Mouse (Mus musculus) neural tube, embryonic 14.5 days (tissue): ENCODE results near the gene Gabrd. TPM values are rescaled to one million over a fixed set of nuclear protein-coding genes. Genes with fewer than 3 reads are reported as not detected.
A peak's percentile ranks its signal among the peaks of the same experiment; 100 is the strongest.

Source experiments
- ATAC-seq: fragments of 200-750 bp; cut with Nextera tagmentation; 2 replicates; pipeline ENCODE4 v1.8.0; 2017; ENCODE audit warnings: low read depth, mild to moderate bottlenecking, moderate TSS enrichment, moderate library complexity
- H3K27ac ChIP-seq: fragments of 300-500 bp; sonication (generic); 2 replicates; pipeline ENCODE4 v1.5.1; 2014; ENCODE audit warnings: low read depth, mild to moderate bottlenecking, control low read depth, low read length, moderate library complexity, mixed read lengths
- H3K27me3 ChIP-seq: fragments of 300-500 bp; sonication (generic); 2 replicates; pipeline ENCODE4 v1.6.1; 2014; ENCODE audit warnings: low read length; ENCODE audit not compliant: control insufficient read depth, insufficient read depth
- H3K36me3 ChIP-seq: fragments of 300-500 bp; sonication (generic); 2 replicates; pipeline ENCODE4 v1.6.1; 2014; ENCODE audit warnings: low read length, mixed read lengths; ENCODE audit not compliant: control insufficient read depth, insufficient read depth
- H3K4me1 ChIP-seq: fragments of 300-500 bp; sonication (generic); 2 replicates; pipeline ENCODE4 v1.6.1; 2014; ENCODE audit warnings: low read length; ENCODE audit not compliant: control insufficient read depth, insufficient read depth
- H3K4me2 ChIP-seq: fragments of 300-500 bp; sonication (generic); 2 replicates; pipeline ENCODE4 v1.6.1; 2014; ENCODE audit warnings: mild to moderate bottlenecking, low read depth, low read length, control low read depth
- H3K4me3 ChIP-seq: fragments of 300-500 bp; sonication (generic); 2 replicates; pipeline ENCODE4 v1.5.1; 2014; ENCODE audit warnings: low read depth, low read length, control low read depth, mixed read lengths
- H3K9ac ChIP-seq: fragments of 300-500 bp; sonication (generic); replicated peaks from 2 replicates; pipeline ENCODE4 v1.6.1; 2014; ENCODE audit warnings: low read depth, mild to moderate bottlenecking, control low read depth, low read length, mixed read lengths
- H3K9me3 ChIP-seq: fragments of 300-500 bp; sonication (generic); 2 replicates; pipeline ENCODE4 v1.6.1; 2016; ENCODE audit warnings: low read length; ENCODE audit not compliant: control insufficient read depth
- WGBS: fragments of 180-500 bp; shearing (Covaris S2); extraction: QIAGEN DNeasy Blood & Tissue Kit; methylation state at CpG from one replicate; pipeline ENCODE4 v1.1.7; 2014; 5-methylcytosine and 5-hydroxymethylcytosine counted together
- polyA plus RNA-seq: library from polyadenylated mRNA; unstranded; fragments of >200 nt; fragmentation: Nextera tagmentation; extraction: Ambion mirVana; gene quantifications from 2 replicates; pipeline ENCODE4 v1.2.1, GENCODE M21; 2014

The Gabrd gene
- polyA plus RNA-seq, 1 experiment from 2014 or later, result 0.13 TPM

DNA sequence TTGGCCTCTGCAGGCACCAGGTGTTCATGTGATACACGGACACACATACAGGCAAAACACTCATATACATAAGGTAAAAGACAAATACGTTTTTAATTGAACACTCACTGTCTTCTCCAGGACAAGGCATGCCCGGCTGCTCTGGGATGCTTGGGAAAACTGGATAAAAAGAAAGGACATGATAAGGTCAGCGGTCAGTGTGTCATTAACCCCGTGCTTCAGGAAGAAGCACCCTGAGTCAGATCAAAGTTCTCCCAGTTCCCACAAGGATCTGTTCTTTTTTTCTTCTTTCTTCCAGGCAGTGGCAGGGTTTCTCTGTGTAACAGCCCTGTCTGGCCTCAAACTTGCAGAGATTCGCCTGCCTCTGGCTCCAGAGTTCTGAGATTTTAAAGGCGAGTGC, 43.4 kb downstream of the Gabrd start:
- no peak overlapping the region for H3K4me2 ChIP-seq
- H3K4me3 ChIP-seq, result no peak overlapping the region
- H3K27ac ChIP-seq, result no peak overlapping the region
- WGBS, result 78% methylated on average over 7 of the region's 7 CpGs
- H3K27me3 ChIP-seq, result peaks cover 10% of the 10 kb centered on the region; the same call in 1 of the 2 replicates
- no peaks in the 10 kb centered on the region for H3K36me3 ChIP-seq
- H3K9me3 ChIP-seq, result no peaks in the 10 kb centered on the region
- ATAC-seq, result no peak
- H3K4me1 ChIP-seq, result no peaks in the 10 kb centered on the region
- H3K9ac ChIP-seq, result no peak overlapping the region

DNA sequence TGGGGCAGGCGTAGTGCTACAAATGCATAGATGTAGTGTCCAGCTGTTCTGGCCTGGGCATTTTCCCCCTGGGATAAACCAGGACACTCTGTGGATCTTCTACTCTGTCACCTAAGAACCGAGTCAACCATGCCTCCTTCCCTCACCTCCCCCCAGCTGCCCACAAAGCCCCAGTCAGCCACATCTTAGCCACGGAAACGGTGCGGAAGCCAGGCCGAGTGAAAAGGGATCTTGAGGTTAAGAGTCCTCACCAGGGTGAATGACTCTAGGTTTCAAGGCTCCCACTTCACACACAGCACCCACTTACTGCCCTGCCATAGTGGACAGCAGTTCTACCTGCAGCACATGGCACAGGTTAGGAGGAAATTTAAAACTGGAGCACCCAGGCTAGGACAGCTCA, 43.9 kb downstream of the Gabrd start:
- H3K4me2 ChIP-seq, result no peak overlapping the region
- ATAC-seq, result no peak
- WGBS, result 92% methylated on average over 6 of the region's 6 CpGs

DNA sequence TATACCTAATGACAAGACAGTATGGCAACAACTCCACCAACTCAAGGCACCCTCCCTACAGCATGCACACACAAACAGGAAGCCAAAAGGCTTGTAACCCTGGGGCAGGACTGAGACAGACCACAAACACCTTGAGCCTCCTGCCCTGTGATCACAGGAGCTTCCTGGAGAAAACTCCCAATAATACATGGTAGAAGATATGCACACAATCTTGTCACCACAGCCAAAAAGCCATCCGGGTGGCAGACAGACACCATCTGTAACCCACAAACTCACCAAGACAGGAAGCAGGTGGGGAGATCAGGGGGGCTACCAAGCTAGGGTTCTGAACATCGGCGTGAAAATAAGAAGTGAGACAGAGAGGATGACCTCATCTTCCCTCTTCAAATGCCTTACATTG, 45.3 kb downstream of the Gabrd start:
- WGBS, result 91% methylated on average over 3 of the region's 3 CpGs
- Histone ChIP-seq H3K27me3 (no peaks in the 10 kb centered on the region), H3K4me2 (no peak overlapping the region), H3K4me1 (no peaks in the 10 kb centered on the region), H3K4me3 (no peak overlapping the region), H3K27ac (no peak overlapping the region), H3K9me3 (no peaks in the 10 kb centered on the region), H3K36me3 (no peaks in the 10 kb centered on the region), H3K9ac (no peak overlapping the region)
- ATAC-seq, result no peak

More for the DNA sequence above, 43.9 kb downstream of the Gabrd start:
- Histone ChIP-seq H3K4me1 (no peaks in the 10 kb centered on the region), H3K36me3 (no peaks in the 10 kb centered on the region), H3K9me3 (no peaks in the 10 kb centered on the region), H3K27me3 (peaks cover 6% of the 10 kb centered on the region; the same call in 1 of the 2 replicates), H3K9ac (no peak overlapping the region), H3K4me3 (no peak overlapping the region), H3K27ac (no peak overlapping the region)

DNA sequence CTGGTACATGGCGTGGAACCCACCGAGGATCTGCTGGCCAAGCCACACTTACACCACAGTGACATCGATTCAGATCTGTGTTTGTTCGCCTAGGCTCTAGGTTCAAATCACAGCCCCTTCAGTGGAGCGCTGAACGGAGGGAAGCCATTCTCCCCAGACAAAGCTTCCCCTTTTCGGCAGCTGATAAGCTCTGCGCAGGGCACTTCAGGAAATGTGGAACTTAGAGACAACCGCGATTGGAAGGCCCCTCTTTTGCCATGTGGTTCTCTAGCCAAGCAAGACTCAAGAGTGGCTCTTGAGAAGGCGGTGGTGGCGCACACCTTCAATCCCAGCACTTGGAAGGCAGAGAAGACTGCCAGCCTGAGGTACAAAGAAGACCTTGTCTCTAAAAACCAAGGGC, 51.6 kb downstream of the Gabrd start:
- 93% methylated on average over 12 of the region's 12 CpGs for WGBS
- Histone ChIP-seq H3K27ac (no peak overlapping the region; the same call in 1 of the 2 replicates), H3K9ac (no peak overlapping the region), H3K36me3 (no peaks in the 10 kb centered on the region), H3K27me3 (no peaks in the 10 kb centered on the region), H3K4me1 (peaks cover 13% of the 10 kb centered on the region), H3K4me3 (no peak overlapping the region), H3K4me2 (no peak overlapping the region), H3K9me3 (no peaks in the 10 kb centered on the region)
- no peak for ATAC-seq

DNA sequence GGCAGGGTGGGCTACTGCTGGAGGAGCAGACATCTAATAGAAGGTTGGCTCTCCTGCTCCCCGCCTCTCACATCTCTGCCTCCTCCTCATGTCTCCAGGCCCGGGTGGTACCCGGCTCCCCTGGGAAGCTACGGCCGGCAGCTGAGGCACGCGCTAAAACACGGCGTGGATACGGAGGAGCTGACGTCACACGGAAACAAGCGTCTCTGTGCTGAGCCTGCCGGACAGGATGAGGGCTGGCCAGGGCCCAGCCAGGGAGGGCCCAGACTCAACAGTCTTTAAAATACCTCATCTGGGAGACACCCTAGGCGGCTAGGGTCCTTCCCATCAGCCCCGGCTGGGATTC, 52.3 kb downstream of the Gabrd start:
- no peaks in the 10 kb centered on the region for H3K27me3 ChIP-seq
- peak overlapping the region; percentile 88 for H3K9ac ChIP-seq
- no peaks in the 10 kb centered on the region for H3K9me3 ChIP-seq
- peak overlapping the region; percentile 86 for H3K4me2 ChIP-seq
- H3K4me3 ChIP-seq, result peak overlapping the region; percentile 72
- WGBS, result under 1% methylated on average over 16 of the region's 16 CpGs
- peaks cover 13% of the 10 kb centered on the region for H3K4me1 ChIP-seq
- ATAC-seq, result peak; percentile 93
- H3K36me3 ChIP-seq, result no peaks in the 10 kb centered on the region
- peak overlapping the region; percentile 96 for H3K27ac ChIP-seq

DNA sequence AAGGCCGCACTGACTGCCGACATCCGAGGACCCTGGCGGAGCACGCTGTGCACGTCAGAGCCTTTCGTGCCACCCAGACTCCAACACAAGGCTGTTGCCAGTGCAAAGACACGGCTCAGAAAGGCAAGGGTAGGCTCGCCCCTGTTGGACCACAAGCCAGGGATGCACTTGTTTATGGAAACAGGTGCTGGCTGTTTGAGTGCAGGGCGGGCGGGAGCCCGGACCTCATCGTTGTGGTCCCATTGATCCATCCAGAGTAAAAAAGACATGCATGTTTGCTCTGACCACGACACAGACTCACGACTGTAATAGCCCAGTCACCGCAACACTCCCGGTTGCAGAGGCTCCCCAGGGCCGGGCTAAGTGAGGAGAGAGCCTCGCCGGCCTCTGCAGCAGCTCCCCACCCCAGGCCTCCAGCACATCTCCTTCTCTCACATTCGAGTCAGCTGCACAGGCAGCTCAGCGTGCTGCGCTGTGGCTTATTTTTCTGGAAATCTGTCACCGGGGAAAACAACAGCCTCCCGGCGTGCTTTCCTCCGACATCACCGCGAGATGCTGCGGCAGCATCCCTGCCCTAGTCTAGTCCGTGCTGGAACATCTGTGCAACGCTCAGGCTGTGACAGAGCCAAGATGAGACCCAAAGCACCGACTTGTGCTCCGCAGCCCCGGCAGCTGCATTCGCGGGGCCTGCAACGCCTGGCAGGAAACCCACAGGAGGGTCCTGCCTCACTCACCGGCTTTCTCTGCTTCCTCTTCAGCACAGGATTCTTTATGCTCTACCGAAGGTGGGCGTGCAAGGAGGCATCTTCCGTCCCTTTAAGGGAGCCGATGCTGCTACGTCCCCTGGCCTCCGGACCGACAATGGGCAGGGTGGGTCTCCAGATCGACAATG, 53.0 kb downstream of the Gabrd start:
- Histone ChIP-seq H3K4me1 (peaks cover 13% of the 10 kb centered on the region), H3K27ac (peak overlapping the region; percentile 96), H3K9ac (peak overlapping the region; percentile 88), H3K36me3 (no peaks in the 10 kb centered on the region), H3K27me3 (no peaks in the 10 kb centered on the region), H3K4me3 (peak overlapping the region; percentile 72), H3K4me2 (peak overlapping the region; percentile 86), H3K9me3 (no peaks in the 10 kb centered on the region)
- 5% methylated on average over 47 of the region's 47 CpGs for WGBS
- ATAC-seq, result peak; percentile 72

DNA sequence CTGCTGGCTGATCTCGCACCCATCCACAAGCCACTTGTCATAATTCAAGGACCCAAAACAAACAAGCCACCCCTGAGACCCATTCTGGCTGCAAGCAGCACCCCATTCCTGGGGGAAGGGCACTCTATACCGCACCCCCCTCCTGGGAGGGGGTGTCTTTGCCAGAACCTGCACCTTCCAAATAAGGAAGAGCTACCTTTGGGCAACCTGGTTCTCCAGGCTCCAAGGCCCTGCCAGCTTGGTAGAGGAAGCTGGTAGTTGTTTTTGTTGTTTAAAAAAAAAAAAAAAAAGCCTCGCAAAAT, 53.7 kb downstream of the Gabrd start:
- 39% methylated on average over 3 of the region's 3 CpGs for WGBS
- ATAC-seq, result 0 out of 2 replicates have a peak, but pooled peaks have one; percentile 2
- Histone ChIP-seq H3K36me3 (no peaks in the 10 kb centered on the region), H3K4me3 (peak overlapping the region; percentile 72), H3K9me3 (no peaks in the 10 kb centered on the region), H3K4me1 (peaks cover 13% of the 10 kb centered on the region), H3K27me3 (no peaks in the 10 kb centered on the region), H3K9ac (peak overlapping the region; percentile 88), H3K4me2 (peak overlapping the region; percentile 86), H3K27ac (peak overlapping the region; percentile 96)

DNA sequence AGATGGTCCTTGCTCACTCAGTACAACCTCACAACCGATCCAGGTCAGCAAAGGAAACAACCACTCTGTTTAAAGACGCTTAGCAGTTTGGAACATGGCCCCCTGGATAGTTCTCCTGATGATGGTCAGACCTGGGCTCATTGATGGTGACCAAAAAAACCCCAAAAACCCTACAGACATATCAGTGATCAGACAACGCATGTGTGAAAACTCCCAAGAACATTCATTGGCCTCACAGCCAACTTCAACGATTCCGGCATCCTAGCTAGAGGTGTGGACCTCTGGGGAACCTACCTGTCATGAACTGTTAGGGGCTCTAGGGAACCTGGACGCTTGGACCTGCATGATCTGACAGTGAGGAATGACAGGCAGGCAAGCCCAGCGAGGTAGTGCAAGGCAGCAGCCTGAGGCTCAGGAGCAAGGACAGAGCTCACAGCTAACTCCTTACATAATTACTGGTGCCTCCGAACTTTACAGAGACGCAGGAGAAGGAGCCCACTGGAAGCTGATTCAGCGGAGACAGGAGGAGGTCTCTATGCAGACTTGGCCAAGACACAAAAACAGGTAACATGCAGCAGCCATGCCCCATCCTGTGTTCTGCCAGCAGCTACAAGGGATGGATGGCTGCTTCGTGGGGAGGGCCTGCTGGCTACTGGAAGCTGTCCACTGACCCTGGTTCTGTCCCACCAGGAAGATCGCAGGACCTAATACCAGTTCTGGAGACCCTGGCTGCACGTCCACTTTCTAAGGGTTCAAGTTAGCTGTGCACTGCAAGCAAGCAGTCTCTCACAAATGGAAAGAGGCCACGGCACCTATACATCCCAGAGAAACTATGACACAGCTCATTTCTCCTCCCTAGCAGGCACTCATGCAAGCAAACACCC, 54.3 kb downstream of the Gabrd start:
- Histone ChIP-seq H3K4me1 (peaks cover 13% of the 10 kb centered on the region), H3K4me3 (peak overlapping the region; percentile 72), H3K9ac (peak overlapping the region; percentile 88), H3K27ac (peak overlapping the region; percentile 96), H3K36me3 (no peaks in the 10 kb centered on the region), H3K27me3 (no peaks in the 10 kb centered on the region), H3K9me3 (no peaks in the 10 kb centered on the region), H3K4me2 (peak overlapping the region; percentile 86)
- 77% methylated on average over 14 of the region's 14 CpGs for WGBS
- ATAC-seq, result no peak
